Mouse (Mus musculus) lung, embryonic 14.5 days (tissue): Measurements from ENCODE around the gene P3h3. TPM values are rescaled to one million over a fixed set of nuclear protein-coding genes. Genes with fewer than 3 reads are reported as not detected.
"Not testable (repeated sequence)": the region's sequence is repeated elsewhere in the genome, so short reads cannot be mapped to it uniquely, and the experiment has no call there.

Source experiments
- ATAC-seq: fragments of 200-750 bp; cut with Nextera tagmentation; 2 replicates; pipeline ENCODE4 v1.8.0; 2017; ENCODE audit warnings: mild to moderate bottlenecking, moderate TSS enrichment, moderate library complexity; ENCODE audit not compliant: insufficient read depth
- DNase-seq: peaks from one replicate; pipeline ENCODE4 v3.0.0-alpha.2; 2015
- H3K27ac ChIP-seq: fragments of 300-500 bp; sonication (generic); 2 replicates; pipeline ENCODE4 v1.5.1; 2014; ENCODE audit warnings: low read depth, mild to moderate bottlenecking, moderate library complexity
- H3K27me3 ChIP-seq: fragments of 300-500 bp; sonication (generic); 2 replicates; pipeline ENCODE4 v1.6.1; 2014; ENCODE audit warnings: low read length, control low read depth; ENCODE audit not compliant: insufficient read depth
- H3K36me3 ChIP-seq: fragments of 300-500 bp; sonication (generic); 2 replicates; pipeline ENCODE4 v1.6.1; 2014; ENCODE audit warnings: control low read depth; ENCODE audit not compliant: insufficient read depth
- H3K4me1 ChIP-seq: fragments of 300-500 bp; sonication (generic); 2 replicates; pipeline ENCODE4 v1.6.1; 2014; ENCODE audit warnings: antibody characterized with exemption, control low read depth; ENCODE audit not compliant: insufficient read depth
- H3K4me2 ChIP-seq: fragments of 300-500 bp; sonication (generic); 2 replicates; pipeline ENCODE4 v1.6.1; 2014; ENCODE audit warnings: mild to moderate bottlenecking
- H3K4me3 ChIP-seq: fragments of 300-500 bp; sonication (generic); 2 replicates; pipeline ENCODE4 v1.5.1; 2014; ENCODE audit warnings: low read depth, low read length
- H3K9ac ChIP-seq: fragments of 300-500 bp; sonication (generic); 2 replicates; pipeline ENCODE4 v1.6.1; 2014
- H3K9me3 ChIP-seq: fragments of 300-500 bp; sonication (generic); 2 replicates; pipeline ENCODE4 v1.6.1; 2016; ENCODE audit warnings: low read depth, low read length, control low read depth
- CTCF ChIP-seq: IDR thresholded peaks from 2 replicates; pipeline ENCODE4 v1.5.1; 2016; ENCODE audit warnings: antibody characterized with exemption, low read depth
- WGBS: fragments of 180-500 bp; shearing (Covaris S2); extraction: QIAGEN DNeasy Blood & Tissue Kit; methylation state at CpG from one replicate; pipeline ENCODE4 v1.1.7; 2014; 5-methylcytosine and 5-hydroxymethylcytosine counted together
- polyA plus RNA-seq: library from polyadenylated mRNA; unstranded; fragments of >200 nt; fragmentation: Nextera tagmentation; extraction: Ambion mirVana; gene quantifications from 2 replicates; pipeline ENCODE4 v1.2.1, GENCODE M21; 2014

Gene P3h3
- polyA plus RNA-seq, 1 experiment from 2014 or later: 34.3 TPM

DNA sequence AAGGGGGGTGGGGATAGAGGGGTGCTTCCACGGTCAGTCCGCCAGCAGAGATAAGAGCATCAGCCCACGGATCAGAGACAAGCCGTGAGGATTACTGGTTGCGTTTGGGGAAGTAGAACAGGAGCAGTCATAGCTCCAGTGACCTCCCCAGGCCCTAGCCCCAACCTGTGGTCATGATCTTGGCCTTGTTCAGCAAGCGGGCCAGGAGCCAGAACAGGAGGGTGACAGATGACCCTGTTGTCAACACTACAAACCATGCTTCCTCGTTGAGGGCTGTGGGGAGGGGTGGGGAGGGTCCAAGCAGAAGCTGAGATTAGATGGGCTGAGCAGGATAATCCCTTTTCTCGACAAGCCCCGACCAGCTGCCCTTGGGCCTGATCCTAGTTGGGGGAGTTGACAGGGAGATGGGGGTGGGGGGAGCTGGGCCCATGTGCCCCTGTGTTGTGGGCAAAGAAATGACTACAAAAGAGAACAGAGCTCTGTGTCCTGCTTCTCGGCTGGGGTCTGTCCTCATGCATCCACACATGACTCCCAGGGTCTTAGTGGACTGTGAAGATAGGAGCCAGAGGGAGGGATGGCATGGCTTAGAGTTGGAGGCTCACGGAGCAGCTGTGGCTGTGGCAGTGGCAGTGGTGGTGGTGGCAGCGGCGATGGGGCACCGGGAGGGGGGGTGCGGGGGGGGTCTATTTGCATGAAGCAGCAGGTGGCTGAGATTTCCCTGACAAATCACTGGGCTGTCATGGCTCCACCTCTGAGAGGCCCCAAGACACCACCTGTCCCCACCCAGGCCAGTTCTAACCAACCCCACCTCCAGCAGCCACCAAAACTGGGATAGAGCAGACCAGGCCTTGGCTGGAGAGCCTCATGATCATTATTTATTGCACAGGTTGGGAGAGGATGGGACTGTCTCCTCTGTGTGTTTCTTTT, 17.0 kb downstream of the P3h3 start, which contains the start of gene Gnb3:
Gnb3 (minus strand) TSS at position 35 of the 927 bp plus-strand sequence.
- no peak within 1 kb of the TSS for H3K27ac ChIP-seq
- H3K36me3 ChIP-seq: peaks cover 8% of the 10 kb centered on the region; the same call in 1 of the 2 replicates
- no peaks in the 10 kb centered on the region for H3K9me3 ChIP-seq
- peak within 1 kb of the TSS; percentile 8; the same call in 1 of the 2 replicates for H3K9ac ChIP-seq
- H3K4me3 ChIP-seq: no peak within 1 kb of the TSS
- ATAC-seq (0 out of 2 replicates have a peak, but pooled peaks have one; percentile 6), DNase-seq (no peak)
- 0 out of 2 replicates have a peak, but pooled peaks cover 9% of the 10 kb centered on the region for H3K4me1 ChIP-seq
- WGBS: 23% methylated on average over 15 of the region's 15 CpGs
- no peaks in the 10 kb centered on the region for H3K27me3 ChIP-seq
- no peak within 1 kb of the TSS for H3K4me2 ChIP-seq
- TF ChIP-seq CTCF: no peak

DNA sequence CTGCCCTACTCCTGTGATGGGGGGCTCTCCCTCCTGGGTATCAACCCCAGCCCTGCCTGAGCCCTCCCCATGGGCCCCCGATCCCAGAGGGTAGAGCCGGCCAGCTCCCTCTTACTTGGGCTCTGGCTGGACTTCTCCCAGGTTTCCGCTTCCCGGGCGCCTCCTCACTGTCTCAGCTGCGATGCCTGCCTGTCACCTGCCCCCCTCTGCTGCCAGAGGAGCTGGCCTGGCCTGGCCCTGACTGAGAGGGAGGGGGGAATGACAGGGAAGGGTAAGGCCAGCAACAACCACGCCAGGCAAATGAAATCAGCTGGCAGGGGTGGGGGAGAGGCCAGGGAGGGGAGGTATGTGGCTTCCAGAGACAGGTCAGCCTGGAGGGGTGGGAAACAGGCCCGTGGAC, 17.7 kb downstream of the P3h3 start:
- Histone ChIP-seq H3K4me2 (no peak overlapping the region), H3K27me3 (no peaks in the 10 kb centered on the region), H3K36me3 (peaks cover 5% of the 10 kb centered on the region; the same call in 1 of the 2 replicates), H3K27ac (no peak overlapping the region), H3K4me3 (no peak overlapping the region), H3K9ac (peak overlapping the region; percentile 8; the same call in 1 of the 2 replicates), H3K9me3 (no peaks in the 10 kb centered on the region), H3K4me1 (0 out of 2 replicates have a peak, but pooled peaks cover 9% of the 10 kb centered on the region)
- WGBS: 8% methylated on average over 8 of the region's 8 CpGs
- TF ChIP-seq CTCF: no peak
- DNase-seq (no peak), ATAC-seq (peak; percentile 18; the same call in 1 of the 2 replicates)

DNA sequence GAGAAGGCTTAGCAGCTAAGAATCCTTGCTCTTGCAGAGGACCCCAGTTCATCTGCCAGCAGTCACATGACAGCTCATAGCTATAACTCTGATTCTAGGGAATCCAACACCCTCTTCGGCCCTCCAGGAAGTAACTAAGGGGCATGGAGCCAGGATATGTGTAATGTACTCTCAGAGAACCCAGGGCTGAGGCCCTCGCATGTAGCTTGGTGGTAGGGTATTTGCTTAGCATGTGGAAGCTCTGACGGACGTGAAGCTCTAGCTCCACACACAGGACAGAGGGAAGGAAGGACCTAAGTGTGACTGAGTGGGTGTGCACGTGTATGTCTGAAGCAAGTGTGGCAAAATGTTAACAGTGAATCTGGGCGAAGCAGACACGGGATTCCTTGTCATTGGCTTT, 21.1 kb downstream of the P3h3 start:
- H3K4me2 ChIP-seq: no peak overlapping the region
- H3K9me3 ChIP-seq: no peaks in the 10 kb centered on the region
- H3K27ac ChIP-seq: peak overlapping the region; percentile 33
- H3K27me3 ChIP-seq: no peaks in the 10 kb centered on the region
- 0 out of 2 replicates have a peak, but pooled peaks cover 9% of the 10 kb centered on the region for H3K4me1 ChIP-seq
- ATAC-seq (peak; percentile 24; the same call in 1 of the 2 replicates), DNase-seq (peak; percentile 70)
- peaks cover 33% of the 10 kb centered on the region for H3K36me3 ChIP-seq
- peak; percentile 18; the same call in 1 of the 2 replicates for TF ChIP-seq CTCF
- 54% methylated on average over 7 of the region's 7 CpGs for WGBS
- no peak overlapping the region for H3K4me3 ChIP-seq
- H3K9ac ChIP-seq: no peak overlapping the region

DNA sequence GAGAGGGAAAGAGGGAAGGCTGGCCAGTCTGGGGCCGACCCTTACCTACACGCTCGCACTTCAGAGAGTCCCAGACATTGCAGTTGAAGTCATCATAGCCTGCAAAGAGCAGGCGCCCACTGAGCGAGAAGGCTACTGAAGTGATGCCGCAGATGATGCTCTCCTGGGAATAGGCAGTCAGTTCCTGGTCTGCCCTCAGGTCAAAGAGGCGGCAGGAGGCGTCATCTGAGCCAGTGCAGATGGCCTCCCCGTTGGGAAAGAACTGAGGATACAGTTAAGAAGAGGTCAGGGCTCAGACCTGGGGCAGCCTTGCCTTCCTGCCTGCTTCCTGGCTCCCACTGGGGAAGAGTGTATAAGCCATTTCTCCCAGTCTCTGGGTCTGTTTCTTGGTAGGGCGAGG, 22.0 kb downstream of the P3h3 start:
- Histone ChIP-seq H3K9ac (peak overlapping the region; percentile 9; the same call in 1 of the 2 replicates), H3K4me1 (0 out of 2 replicates have a peak, but pooled peaks cover 12% of the 10 kb centered on the region), H3K27me3 (no peaks in the 10 kb centered on the region), H3K4me2 (no peak overlapping the region), H3K36me3 (peaks cover 35% of the 10 kb centered on the region), H3K27ac (0 out of 2 replicates have a peak overlapping the region, but pooled peaks have one; percentile 8), H3K9me3 (no peaks in the 10 kb centered on the region), H3K4me3 (no peak overlapping the region)
- TF ChIP-seq CTCF: no peak
- 53% methylated on average over 10 of the region's 10 CpGs for WGBS
- no peak for DNase-seq
- no peak for ATAC-seq

DNA sequence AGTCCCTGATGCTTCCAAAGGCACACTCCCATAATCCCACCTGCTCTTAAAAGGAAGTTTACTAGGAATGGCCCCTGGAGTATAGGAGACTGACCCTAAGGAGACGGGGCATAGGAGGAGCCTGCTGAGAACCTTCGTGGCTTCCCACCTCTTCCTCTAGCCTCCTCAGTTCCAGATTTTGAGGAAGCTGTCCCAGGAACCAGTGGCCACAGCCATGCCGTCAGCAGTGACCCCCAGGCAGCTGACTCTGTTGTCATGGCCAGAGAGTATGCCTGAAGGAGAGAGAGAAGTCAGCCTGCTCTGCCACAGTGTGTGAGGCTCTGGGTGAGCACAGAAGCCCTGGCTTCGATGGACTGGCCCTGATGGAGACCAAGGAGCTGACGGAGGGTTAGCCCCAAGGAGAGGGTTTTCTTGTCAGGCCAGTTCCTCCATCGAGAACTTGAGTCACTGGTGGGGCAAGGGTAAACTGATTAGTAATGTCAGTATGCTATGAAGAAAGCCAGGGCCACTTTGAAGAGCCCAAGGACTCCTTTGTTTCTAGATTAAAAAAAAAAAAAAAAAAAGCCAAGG, 23.0 kb downstream of the P3h3 start:
- Histone ChIP-seq H3K4me1 (0 out of 2 replicates have a peak, but pooled peaks cover 12% of the 10 kb centered on the region), H3K4me2 (no peak overlapping the region), H3K36me3 (peaks cover 35% of the 10 kb centered on the region), H3K4me3 (no peak overlapping the region), H3K9ac (no peak overlapping the region), H3K27ac (no peak overlapping the region), H3K27me3 (no peaks in the 10 kb centered on the region), H3K9me3 (no peaks in the 10 kb centered on the region)
- DNase-seq (no peak), ATAC-seq (no peak)
- 75% methylated on average over 6 of the region's 6 CpGs for WGBS
- TF ChIP-seq CTCF: no peak

DNA sequence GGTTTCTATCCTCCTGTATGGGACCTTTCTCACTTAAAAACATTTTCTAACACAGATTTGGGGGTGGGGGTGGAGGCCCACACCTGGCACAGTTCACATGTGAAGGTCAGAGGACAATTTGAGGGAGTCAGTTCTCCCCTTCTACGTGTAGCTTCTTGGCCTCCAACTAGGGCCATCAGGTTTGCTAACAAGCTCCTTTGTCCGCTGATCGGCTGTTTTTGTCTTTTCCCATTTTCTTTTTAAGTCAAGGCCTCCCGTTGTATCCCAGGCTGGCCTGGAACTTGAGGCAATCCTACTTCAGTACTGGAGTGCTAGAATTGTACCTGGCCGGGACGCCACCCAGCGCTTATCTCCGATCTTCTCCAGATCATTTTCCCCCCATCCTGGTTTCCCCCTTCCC, 25.9 kb downstream of the P3h3 start:
- Histone ChIP-seq H3K27ac (no peak overlapping the region), H3K36me3 (peaks cover 37% of the 10 kb centered on the region), H3K27me3 (no peaks in the 10 kb centered on the region), H3K9ac (no peak overlapping the region), H3K4me2 (peak overlapping the region; percentile 86), H3K4me3 (peak overlapping the region; percentile 80; the same call in 1 of the 2 replicates), H3K4me1 (peaks cover 12% of the 10 kb centered on the region; the same call in 1 of the 2 replicates), H3K9me3 (no peaks in the 10 kb centered on the region)
- DNase-seq (no peak), ATAC-seq (no peak)
- 87% methylated on average over 8 of the region's 8 CpGs for WGBS
- no peak for TF ChIP-seq CTCF

DNA sequence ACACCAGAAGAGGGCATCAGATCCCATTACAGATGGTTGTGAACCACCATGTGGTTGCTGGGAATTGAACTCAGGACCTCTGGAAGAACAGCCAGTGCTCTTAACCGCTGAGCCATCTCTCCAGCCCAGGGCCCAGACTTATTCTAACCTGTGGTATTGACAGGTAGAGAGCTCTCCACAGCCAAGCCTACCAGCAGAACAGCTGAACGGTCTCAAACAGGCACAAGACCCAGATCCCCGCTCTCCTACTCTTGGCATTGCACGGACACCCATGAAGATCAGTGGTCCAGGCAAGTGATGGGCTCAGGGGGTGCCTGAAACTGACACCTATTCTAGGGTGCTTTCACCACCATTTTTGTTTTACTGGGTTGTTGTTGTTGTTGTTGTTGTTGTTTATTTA, 26.4 kb downstream of the P3h3 start:
- WGBS: 91% methylated on average over 4 of the region's 4 CpGs
- Histone ChIP-seq H3K4me3 (peak overlapping the region; percentile 80), H3K9ac (peak overlapping the region; percentile 16; the same call in 1 of the 2 replicates), H3K36me3 (peaks cover 40% of the 10 kb centered on the region), H3K4me2 (peak overlapping the region; percentile 86), H3K4me1 (peaks cover 11% of the 10 kb centered on the region; the same call in 1 of the 2 replicates)
- not testable (repeated sequence) for H3K9me3 ChIP-seq, ATAC-seq, DNase-seq, H3K27ac ChIP-seq, H3K27me3 ChIP-seq
